Mouse (Mus musculus) olfactory bulb, adult 2 months (tissue): ENCODE results near the gene 4930556J24Rik. TPM values are rescaled to one million over a fixed set of nuclear protein-coding genes. Genes with fewer than 3 reads are reported as not detected.

ENCODE experiments used
- H3K27ac ChIP-seq: fragments of 200-500 bp; 2 replicates; pipeline ENCODE4 v1.5.1; 2012; ENCODE audit warnings: low read depth, low read length; ENCODE audit not compliant: insufficient read depth
- H3K4me1 ChIP-seq: fragments of 200-500 bp; 2 replicates; pipeline ENCODE4 v1.6.1; 2012; ENCODE audit warnings: low read length; ENCODE audit not compliant: control insufficient read depth, insufficient read depth
- H3K4me3 ChIP-seq: fragments of 200-500 bp; 2 replicates; pipeline ENCODE4 v1.5.1; 2012; ENCODE audit warnings: mild to moderate bottlenecking, low read depth, low read length, moderate library complexity; ENCODE audit not compliant: insufficient read depth
- CTCF ChIP-seq: fragments of 200-500 bp; IDR thresholded peaks from 2 replicates; pipeline ENCODE4 v1.5.1; 2012; ENCODE audit warnings: low read depth, mild to moderate bottlenecking, low read length, moderate library complexity; ENCODE audit not compliant: insufficient read depth
- POLR2A ChIP-seq: fragments of 200-500 bp; IDR thresholded peaks from 2 replicates; pipeline ENCODE4 v1.6.1; 2012; ENCODE audit warnings: mild to moderate bottlenecking, low read depth, low read length, moderate library complexity; ENCODE audit not compliant: insufficient read depth
- WGBS: fragments of 180-500 bp; shearing (Covaris S2); methylation state at CpG from one replicate; pipeline ENCODE4 v1.1.7; 2018; 5-methylcytosine and 5-hydroxymethylcytosine counted together
- polyA plus RNA-seq: library from polyadenylated mRNA; stranded (reverse); fragments of >200 nt; gene quantifications from 2 replicates; pipeline ENCODE4 v1.2.4, GENCODE M21; 2012; ENCODE audit warnings: low replicate concordance; ENCODE audit not compliant: missing spikeins, insufficient read depth, insufficient read length

Gene 4930556J24Rik
- polyA plus RNA-seq, 1 experiment = not detected

GRCm38 (mm10) chr11:3904673-3905072 is 71.9 kb downstream of the 4930556J24Rik start:
- no peak overlapping the region for H3K27ac ChIP-seq
- TF ChIP-seq CTCF (no peak), POLR2A (no peak)
- WGBS = 90% methylated on average over 6 of the region's 6 CpGs
- H3K4me1 ChIP-seq = peaks cover 33% of the 10 kb centered on the region
- H3K4me3 ChIP-seq = no peak overlapping the region

DNA sequence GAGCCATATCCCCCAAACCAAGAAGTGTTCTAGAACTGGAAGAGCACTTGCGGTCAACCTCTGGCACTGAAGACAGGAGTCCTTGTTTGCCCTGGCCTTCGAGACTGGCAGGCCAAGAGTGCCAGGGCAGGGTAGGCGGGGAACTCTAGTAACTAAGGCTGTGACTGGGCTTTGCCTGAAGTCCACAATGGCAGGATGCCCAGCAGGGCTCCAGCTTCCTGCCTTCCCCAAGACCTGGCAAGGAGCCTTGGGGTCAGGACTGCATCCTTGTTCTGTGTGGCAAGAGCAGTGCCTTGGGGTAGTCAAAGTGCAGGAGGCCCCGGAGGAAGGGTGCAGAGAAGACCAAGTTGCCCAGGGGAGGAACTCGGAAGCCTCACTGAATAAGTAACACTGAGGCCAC is 73.5 kb downstream of the 4930556J24Rik start:
- Histone ChIP-seq H3K4me1 (peaks cover 29% of the 10 kb centered on the region), H3K4me3 (no peak overlapping the region), H3K27ac (no peak overlapping the region)
- 54% methylated on average over 5 of the region's 5 CpGs for WGBS
- no peak for TF ChIP-seq CTCF
- no peak for TF ChIP-seq POLR2A

DNA sequence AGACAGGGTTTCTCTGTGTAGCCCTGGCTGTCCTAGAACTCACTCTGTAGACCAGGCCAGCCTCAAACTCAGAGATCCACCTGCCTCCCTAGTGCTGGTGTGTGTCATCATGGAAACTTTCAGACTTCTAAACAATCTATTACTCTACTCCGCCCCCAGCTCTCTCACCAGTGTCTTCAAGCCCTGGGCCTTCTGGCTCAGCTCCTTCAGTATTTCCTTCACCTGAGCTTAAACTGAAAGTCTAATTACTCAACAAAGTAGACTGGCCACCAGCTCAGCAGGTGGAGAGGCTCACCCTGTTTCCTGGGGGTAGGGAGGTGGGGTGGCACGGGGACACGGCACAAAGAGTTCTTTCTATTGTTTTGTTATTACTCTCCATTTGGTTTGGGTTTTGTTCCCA is 74.1 kb downstream of the 4930556J24Rik start:
- TF ChIP-seq POLR2A (no peak), CTCF (no peak)
- Histone ChIP-seq H3K27ac (no peak overlapping the region), H3K4me1 (peaks cover 24% of the 10 kb centered on the region), H3K4me3 (no peak overlapping the region)
- 77% methylated on average over 3 of the region's 3 CpGs for WGBS

GRCm38 (mm10) chr11:3900296-3900695 is 76.3 kb downstream of the 4930556J24Rik start:
- H3K27ac ChIP-seq = no peak overlapping the region
- 84% methylated on average over 6 of the region's 6 CpGs for WGBS

GRCm38 (mm10) chr11:3895933-3896332 is 80.6 kb downstream of the 4930556J24Rik start:
- WGBS = 82% methylated on average over 1 of the region's 1 CpGs
- H3K27ac ChIP-seq = no peak overlapping the region

More at GRCm38 (mm10) chr11:3900296-3900695, 76.3 kb downstream of the 4930556J24Rik start:
- peaks cover 32% of the 10 kb centered on the region for H3K4me1 ChIP-seq
- H3K4me3 ChIP-seq = no peak overlapping the region
- no peak for TF ChIP-seq CTCF
- no peak for TF ChIP-seq POLR2A

GRCm38 (mm10) chr11:3895458-3895857 is 81.1 kb downstream of the 4930556J24Rik start:
- Histone ChIP-seq H3K4me1 (peaks cover 28% of the 10 kb centered on the region), H3K27ac (peak overlapping the region; percentile 53), H3K4me3 (peak overlapping the region; percentile 54)
- TF ChIP-seq POLR2A = no peak
- TF ChIP-seq CTCF = no peak
- 2% methylated on average over 10 of the region's 10 CpGs for WGBS

More at GRCm38 (mm10) chr11:3895933-3896332, 80.6 kb downstream of the 4930556J24Rik start:
- TF ChIP-seq POLR2A (no peak), CTCF (no peak)
- H3K4me1 ChIP-seq = peaks cover 28% of the 10 kb centered on the region
- no peak overlapping the region for H3K4me3 ChIP-seq

DNA sequence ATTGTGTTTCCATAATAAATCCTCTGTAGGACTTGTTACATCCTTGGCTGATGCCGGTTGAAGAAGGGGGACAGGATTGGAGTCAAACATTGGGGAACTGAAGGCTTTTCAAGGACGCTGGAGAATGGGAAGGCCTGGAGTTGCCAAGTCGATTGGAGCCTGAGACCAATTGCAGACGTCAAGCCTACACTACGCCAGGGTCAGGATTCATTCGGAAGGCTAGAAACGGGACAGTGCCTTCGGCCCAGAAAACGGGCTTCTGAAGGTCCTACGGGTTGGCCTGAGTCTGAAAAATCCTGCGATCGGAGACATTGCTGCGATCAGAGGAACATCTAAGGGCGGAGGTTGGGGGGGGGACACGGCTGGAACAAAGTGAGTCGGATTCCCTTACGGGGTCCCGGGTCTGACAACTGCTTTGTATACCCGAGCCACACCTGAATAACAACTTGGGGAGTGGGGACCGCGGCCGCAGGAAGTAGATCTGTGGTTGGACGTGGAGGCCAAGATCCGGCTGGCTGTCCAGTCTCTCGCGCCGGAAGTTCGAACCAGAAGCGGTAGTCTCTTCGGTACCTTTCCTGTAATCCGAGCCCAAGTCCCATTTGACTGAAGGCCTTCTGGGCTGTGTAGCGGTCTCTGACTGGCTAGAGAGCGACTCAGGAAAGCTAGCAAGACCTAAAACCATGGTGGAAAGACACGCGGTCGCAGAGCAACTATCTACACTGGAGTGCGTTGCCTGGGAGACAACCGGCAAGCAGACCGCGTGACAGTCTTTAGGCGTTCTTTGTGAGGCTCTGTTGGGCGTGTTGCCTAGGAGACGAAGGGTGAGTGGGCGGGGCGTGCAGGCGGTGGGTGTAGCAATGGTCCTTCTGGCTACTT is 81.9 kb downstream of the 4930556J24Rik start, which contains the start of the genes 4921536K21Rik and Dusp18:
4921536K21Rik (minus strand) TSS at position 693 of the 876 bp plus-strand sequence.
Dusp18 (plus strand) TSS at position 835 of the 876 bp plus-strand sequence.
- peaks cover 25% of the 10 kb centered on the region for H3K4me1 ChIP-seq
- 6% methylated on average over 46 of the region's 46 CpGs for WGBS
- no peak for TF ChIP-seq POLR2A
- no peak for TF ChIP-seq CTCF
- H3K4me3 ChIP-seq = peak within 1 kb of the TSS; percentile 54
- H3K27ac ChIP-seq = peak within 1 kb of the TSS; percentile 53

DNA sequence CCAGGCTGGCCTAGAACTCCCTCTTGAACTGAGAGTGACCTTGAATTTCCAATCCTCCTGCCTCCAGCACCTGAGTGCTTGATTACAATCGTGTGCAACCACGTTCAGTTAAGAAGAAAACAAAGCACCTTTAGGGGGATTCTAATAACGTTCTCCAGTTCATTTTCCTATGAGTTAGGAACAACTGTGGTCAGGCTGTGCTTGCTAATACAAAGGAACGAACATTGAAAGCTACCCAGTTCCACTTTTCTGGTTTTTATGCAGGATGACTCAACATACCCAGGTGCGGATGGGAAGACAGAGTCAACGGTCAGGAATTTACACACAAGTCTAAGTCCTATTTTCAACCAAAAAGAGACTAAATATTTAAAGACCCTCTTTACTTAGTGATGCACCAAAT is 82.6 kb downstream of the 4930556J24Rik start:
- peaks cover 22% of the 10 kb centered on the region for H3K4me1 ChIP-seq
- TF ChIP-seq CTCF (no peak), POLR2A (no peak)
- H3K27ac ChIP-seq = no peak overlapping the region
- 70% methylated on average over 6 of the region's 6 CpGs for WGBS
- H3K4me3 ChIP-seq = no peak overlapping the region

Other genes with a start within 250 kb of the 4930556J24Rik start
- not detected in 2 replicates for gene Osbp2, start 112.9 kb downstream of the 4930556J24Rik start, polyA plus RNA-seq
- gene 4921536K21Rik, start 81.7 kb downstream of the 4930556J24Rik start, polyA plus RNA-seq = not detected in 2 replicates
- not detected in 2 replicates for gene Dusp18, start 81.5 kb downstream of the 4930556J24Rik start, polyA plus RNA-seq
- not detected in 2 replicates for gene Slc35e4, start 62.1 kb downstream of the 4930556J24Rik start, polyA plus RNA-seq
- gene Tcn2, start 44.6 kb downstream of the 4930556J24Rik start, polyA plus RNA-seq = not detected in 2 replicates
- not detected in 2 replicates for gene Pes1, start 12.8 kb downstream of the 4930556J24Rik start, polyA plus RNA-seq
- gene Gal3st1, start 6.9 kb upstream of the 4930556J24Rik start, polyA plus RNA-seq = not detected in 2 replicates
- gene Sec14l4, start 54.7 kb upstream of the 4930556J24Rik start, polyA plus RNA-seq = not detected in 2 replicates
- not detected in 2 replicates for gene Sec14l3, start 88.1 kb upstream of the 4930556J24Rik start, polyA plus RNA-seq
- gene Mtfp1, start 118.7 kb upstream of the 4930556J24Rik start, polyA plus RNA-seq = not detected in 2 replicates
- gene Sec14l2, start 146.6 kb upstream of the 4930556J24Rik start, polyA plus RNA-seq = not detected in 2 replicates
- gene Rnf215, start 158.4 kb upstream of the 4930556J24Rik start, polyA plus RNA-seq = not detected in 2 replicates
- gene Ccdc157, start 183.5 kb upstream of the 4930556J24Rik start, polyA plus RNA-seq = not detected in 2 replicates
- 165 TPM in 1 of 2 replicates, not detected in the other for gene Sf3a1, start 183.6 kb upstream of the 4930556J24Rik start, polyA plus RNA-seq
- gene Tbc1d10a, start 210.0 kb upstream of the 4930556J24Rik start, polyA plus RNA-seq = not detected in 2 replicates
- gene Castor1, start 241.4 kb upstream of the 4930556J24Rik start, polyA plus RNA-seq = not detected in 2 replicates